Mouse (Mus musculus): ENCODE data around the gene Mpdz. TPM values are rescaled to one million over a fixed set of nuclear protein-coding genes. Genes with fewer than 3 reads are reported as not detected.

Mpdz gene
- total and polyA plus RNA-seq, 3 experiments, result 15.9 to 101 (median 95.2) TPM

DNA sequence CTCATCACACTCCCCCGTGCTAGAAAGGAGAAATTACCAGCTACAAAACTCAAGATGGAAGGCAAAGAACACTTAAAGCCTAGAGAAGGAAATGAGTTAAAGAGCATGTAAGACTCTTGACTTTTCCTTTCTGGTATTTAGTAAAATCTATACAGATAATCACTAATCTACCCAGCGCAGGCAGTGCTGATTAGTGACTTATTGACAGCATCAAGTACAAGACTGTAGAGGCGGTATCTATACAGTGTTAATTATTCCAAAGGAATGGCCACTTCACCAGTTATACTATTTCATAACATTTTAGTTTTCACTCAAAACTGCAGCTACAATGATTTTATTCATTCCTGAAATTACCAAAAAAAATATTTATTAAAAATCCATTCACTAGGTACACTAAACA, 49.7 kb downstream of the Mpdz start:
- no peak for DNase-seq

DNA sequence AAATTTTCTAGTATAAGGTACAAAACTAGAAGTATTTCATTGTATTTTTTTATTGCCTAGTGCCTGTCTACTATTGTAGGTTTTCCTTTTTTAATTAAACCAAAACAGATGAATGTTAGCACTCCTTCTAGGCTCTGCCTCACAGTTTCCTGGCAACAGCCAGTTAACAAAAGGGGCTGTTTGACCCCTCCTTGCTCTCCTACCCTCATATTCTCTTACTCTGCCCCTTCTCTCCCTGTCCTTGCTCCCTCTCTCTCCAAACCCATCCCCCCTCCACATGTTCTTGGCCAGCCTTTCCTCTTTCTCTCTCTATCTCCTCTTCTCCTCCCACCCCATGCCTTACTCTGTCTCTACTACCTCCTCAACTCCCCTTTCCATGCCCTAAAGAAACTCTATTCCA, 53.4 kb downstream of the Mpdz start:
- no peak for DNase-seq

DNA sequence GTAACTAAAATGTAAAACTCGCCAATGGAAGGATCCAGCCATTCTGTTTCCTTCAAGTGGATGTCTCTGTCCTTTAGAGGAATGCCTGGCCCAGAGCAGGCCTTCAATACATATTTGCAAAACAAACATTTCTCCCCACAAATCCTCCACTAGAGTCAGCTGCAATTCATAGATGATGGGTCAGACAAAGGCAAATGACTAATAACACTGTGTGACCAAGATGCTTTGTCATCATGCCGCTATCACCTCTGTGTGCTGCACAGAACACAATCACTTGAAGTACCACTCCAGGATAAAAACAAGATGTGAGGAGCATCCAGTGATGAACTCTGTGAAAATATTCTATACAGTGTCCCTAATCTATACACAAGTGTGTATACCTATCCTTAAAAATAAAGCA, 55.0 kb downstream of the Mpdz start:
- DNase-seq, result peak; percentile 52

DNA sequence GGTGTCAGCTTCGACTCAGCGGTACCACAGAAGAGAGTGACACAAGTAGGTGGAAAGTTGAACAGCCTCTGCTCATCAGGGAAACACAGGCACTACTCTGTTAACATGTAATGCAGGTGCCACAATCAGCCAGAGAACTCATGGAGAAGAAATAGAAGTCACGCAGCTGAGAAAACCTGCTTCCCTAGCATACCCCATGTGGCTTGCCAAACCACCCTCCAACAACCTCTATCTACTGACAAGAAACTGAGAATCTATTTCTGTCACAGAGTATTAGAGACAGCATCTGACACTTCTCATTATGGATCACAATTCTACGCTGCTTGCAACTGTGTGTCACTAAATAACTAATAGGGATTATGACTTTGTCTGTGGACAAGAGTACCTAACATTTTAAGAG, 70.3 kb downstream of the Mpdz start:
- no peak for DNase-seq

DNA sequence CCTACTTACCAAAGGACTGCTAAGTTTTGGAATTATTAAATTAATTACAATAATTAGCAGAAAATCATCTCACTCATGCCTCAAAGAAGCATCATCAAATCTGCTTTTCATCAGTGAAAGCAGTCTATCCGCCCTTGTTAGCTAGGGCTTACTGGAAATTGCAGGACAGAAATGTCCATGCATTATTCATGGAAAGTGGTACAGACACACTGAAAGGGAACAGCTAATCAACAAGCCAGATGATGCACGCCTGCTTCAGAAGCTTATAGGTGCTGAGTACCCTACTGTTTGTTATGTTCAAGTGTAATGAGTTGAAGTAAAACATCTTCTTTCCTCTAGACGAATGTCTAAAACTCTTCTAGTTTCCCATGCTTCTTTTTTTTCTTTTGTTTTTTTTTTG, 91.2 kb downstream of the Mpdz start:
- no peak for DNase-seq

DNA sequence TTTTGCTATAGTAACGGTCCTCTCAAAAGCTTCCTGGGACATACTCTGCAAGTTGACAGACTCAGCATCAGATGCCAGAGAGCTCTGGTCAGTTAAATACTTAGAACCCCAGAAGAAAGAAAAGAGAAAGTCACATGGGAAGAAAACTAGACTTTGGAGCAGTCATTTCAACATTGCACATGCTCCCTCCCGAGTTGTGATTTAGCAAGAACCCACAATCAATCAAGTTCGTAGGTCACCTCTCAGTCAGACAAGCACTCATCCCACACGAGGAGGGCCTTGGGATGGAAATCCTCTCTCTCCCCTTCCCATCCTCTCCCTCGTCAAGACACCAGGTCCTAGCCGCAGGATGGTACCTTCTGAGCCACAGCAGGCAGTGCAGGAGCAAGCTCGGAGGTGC, 94.0 kb downstream of the Mpdz start:
- peak; percentile 20 for DNase-seq

DNA sequence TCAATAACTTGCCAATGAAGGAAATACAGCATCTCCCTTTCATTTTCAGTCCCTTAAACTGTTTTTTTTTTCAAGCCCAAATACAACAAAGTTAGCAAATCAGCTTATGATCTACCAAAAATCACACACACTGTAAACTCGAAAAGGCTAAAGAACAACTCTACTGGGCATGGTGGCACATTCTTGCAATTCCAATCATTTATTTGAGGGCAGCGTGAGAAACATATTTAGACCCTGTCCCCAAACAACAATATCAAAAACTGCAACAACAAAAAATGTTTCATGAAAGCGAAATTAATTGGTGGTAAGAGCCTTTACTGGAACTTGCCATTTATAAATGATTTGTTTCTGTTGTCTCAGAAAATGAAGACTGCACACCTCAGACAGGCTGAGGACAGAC, 97.5 kb downstream of the Mpdz start:
- no peak for DNase-seq

DNA sequence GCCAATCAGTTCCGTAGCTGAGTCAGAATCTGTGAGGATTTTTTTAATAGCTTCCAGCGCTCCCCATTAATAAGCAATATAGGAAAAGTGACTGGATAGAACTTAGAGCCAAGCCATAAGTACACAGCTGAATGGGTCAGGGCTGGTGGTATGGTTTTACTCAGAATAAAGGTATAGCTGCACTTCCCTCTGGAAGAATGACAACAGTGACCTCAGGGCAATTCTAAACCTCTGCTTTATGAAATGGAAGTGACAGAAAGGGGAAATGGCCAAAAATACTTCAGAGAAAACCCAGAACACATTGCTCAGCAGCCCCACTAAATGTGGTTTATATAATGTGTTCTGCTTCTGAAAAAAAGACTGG, 109.0 kb downstream of the Mpdz start:
- DNase-seq, result no peak

DNA sequence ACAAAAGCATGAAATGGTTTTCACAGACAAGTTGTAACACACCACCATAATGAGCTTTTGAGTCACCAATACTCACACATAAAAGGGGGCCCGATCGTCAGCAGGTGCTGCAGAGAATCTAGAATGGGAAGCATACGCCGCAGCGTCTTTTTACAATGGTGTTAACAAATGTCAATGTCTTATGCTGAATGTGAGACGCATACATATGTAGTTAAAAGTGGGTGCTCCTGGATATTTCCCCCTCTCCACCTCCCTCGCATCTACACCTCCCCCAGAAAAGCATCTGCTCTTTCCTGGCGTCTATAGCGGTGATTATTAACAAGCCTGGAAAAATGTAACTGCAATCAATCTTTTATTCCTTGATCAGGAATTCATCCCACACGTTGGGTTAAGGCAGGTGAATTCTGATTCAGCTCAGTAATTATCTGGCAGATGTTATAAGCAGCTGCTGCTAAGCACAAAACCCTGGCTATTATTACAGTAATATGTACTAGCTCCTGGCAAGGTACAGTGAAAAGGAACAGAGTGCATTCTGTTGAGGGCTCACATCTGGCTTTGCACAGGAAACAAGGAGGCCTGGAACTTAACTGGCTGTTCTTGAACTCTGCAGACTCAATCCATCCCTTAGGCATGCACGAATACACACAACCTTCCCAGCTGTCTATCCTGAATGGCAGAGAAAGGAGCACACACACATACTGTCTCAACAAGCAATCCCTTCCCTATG, 109.6 kb downstream of the Mpdz start:
- no peak for DNase-seq

DNA sequence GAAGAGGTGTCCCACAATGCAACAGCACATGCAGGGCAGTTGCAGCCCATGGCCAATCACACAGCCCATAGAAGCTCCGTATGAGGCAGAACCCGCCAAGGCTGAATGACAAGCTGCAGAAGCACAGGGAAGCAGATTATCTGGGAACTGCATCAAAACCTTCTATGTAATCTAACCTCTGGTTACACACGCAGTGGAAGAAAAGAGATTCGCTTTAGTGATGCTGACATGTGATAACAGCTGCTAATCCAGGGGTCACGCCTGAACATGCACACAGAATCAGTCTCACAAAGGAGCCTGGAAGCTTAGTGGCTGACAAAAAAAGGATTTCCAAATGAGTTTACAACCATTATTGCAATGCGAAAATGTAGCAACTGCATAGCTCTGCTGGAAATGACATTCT, 110.2 kb downstream of the Mpdz start:
- no peak for DNase-seq

DNA sequence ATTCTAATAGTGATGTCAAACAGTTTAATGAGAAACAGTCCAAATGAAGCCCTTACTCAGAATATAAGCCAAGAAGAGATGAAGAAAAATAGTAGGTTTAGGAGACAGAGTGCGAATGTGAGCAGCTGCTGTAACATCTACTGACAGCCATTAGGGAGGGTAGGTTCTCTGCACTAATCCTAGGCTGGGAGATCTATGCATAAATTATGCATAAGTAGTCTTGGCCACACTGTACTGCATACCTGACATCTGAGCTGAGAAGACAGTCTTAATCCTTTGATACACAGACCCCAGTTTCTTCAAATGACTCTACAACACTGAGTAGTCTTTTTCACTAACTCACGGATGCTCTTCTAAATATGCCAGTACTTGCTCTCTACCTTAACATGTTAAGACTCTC, 114.9 kb downstream of the Mpdz start:
- no peak for DNase-seq

DNA sequence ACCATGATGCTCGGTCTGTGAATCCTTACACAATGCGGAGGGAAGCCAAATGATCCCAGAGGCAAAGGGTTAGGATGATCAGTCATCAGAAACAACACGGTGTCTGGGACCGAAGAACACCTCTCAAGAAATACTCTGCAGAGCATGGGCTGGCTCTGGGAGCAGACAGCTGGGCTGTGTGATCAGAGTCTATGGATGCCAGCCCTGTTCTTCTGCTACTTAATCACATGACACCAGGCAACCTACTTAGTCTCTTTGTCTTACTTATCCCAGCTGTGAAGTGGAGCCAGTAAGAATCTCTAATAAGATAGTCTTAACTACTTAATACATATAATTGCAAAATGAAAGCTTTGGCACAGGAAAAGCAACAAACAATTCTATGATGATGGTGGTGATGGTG, 118.8 kb downstream of the Mpdz start:
- no peak for DNase-seq

DNA sequence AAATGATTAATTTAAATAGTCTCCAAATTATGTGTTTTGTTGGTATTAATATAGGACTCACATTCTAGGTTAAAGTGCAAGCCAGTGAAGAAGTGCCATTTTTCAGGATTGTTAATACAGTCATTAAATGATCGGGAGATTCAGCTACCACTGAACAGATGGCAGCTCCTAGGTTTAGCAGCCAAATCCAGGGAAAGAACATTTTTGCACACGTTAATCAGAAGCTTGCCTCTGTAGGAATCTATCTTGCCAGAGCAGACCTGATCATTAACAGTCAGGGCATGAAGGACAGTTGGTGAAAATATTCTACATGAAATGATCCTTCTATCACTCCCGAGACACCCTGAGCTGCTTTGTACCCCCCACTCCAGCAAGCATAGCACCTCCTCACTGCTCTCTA, 120.4 kb downstream of the Mpdz start:
- DNase-seq, result no peak

DNA sequence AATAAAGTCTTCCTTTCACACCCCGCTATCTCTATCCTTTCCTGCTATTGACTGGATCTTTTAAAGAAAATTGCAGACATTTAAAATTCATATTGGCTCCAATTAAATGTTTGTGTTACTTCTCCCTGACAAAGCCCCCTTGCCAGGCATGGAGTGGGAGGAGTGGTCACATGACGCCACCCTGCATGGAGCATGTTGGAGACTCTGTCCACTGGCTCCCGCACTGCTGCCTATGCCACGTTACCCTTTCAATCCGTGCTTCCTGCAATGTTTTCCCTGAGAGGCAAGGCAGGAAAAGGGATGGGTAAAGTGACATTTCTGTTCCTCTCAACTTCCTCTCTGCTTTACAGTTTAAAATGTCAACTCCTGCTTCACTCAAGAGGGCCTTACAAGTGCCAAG, 128.0 kb downstream of the Mpdz start:
- DNase-seq, result no peak

DNA sequence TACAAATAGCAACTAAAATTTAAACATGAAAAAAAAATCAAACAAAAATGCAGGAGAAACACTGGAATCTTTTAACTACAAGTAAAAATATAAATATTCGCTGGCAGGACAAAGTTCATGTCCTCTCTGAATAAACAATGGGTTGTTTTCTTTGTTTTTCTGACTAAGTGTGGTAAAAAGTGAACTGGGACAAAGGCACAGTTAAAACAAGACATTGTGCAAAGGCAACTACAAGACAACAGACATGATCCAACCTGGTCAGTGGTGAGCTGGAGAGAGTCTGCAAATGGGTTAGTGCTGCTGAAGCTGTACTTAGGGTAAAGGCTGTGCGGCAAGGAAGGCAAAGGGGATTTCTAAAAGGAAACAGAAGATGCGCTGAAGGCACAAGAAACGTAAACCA, 129.4 kb downstream of the Mpdz start:
- no peak for DNase-seq

DNA sequence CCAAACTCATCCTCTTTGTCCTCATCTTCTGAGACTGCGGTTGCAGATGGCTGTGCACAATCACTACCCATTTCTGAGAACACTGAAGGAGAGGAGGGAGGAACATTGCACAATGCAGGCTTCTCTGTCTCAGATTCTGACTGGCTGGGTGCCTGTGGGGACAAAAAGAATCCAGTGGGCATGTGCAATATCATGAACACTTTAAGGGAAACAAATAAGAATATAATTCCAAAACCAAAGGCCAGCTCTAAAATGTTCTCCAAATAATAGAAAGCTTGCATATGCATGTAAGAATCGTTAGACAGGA, 132.5 kb downstream of the Mpdz start:
- peak; percentile 16 for DNase-seq

DNA sequence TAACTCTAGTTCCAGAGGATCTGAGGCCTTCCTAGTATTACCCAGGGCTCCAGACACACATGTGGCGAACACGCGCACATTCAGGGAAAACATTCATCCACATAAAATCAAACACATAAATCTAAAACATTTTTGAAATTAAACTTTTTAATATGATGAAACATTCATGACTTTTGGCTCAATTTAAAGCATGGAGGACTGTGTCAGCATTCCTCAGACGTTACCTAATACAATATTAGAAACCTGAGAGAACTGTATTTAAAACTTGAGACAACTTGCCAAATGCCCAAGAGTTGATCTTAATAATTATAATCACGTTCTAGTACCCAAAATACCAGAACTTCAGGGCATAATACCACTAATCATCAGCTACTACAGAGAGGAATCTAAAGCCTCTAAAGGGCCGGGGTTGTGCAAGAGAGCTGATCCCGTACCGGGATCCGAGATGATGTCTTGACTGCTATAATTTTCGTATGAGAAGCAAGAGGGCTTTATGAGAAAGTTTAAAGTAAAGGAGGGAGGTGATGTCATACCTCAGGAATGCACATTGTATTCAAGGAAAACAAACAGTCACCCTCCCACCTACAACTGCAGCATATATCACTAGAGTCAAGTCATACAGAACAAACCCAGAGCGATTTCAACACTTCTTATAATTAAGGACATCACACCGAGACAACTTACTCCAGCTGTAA, 133.0 kb downstream of the Mpdz start:
- DNase-seq, result no peak

DNA sequence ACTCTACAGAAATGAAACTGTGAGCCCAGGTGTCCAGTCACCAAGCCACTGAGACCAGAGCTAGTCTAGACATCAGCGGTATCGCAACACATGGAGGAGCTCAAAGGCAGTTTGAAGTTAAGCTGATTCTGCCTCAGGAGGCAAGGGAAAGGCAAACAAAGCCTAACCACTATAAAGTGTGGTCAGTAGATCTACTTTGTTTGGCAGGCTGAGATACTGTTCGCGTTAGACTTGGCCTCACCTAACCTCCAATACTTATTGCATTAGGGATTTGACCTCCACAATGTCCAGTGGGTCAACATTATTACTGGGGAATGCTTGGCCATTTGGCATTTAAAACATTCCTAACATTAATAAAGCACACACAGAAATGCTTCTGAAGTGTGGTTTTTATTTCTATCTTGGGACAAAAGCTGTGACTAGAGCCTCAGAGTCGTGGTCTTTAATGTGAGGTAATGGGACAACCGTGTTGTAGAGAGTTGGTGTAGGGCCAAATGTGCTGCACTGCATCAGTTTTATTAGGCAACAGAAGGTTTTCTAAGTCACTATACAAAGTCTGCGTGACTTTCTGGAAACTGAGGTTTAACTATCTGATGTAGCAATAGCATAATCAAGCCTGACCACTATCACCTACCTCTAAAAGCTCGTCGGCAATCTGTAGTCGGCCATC, 134.9 kb downstream of the Mpdz start:
- DNase-seq, result no peak

DNA sequence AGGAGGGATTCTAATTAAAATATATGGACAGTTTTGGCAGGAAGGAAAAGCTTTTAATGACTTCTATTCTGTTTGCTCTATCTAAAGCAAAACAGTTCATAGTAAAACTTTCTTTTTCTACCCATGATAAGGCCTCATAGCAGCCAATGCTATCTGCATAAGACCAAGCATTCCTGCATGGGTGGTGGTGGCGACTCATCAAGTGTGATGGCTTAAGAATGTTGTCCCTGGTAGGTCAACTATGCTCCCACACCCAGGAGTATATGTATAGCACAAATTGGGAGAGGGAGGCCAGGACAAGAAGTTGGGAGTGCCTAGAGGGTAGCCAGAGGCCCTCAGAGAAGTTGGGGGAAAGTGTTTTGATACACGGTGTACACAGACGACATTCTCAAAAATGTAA, 140.6 kb downstream of the Mpdz start:
- no peak for DNase-seq

DNA sequence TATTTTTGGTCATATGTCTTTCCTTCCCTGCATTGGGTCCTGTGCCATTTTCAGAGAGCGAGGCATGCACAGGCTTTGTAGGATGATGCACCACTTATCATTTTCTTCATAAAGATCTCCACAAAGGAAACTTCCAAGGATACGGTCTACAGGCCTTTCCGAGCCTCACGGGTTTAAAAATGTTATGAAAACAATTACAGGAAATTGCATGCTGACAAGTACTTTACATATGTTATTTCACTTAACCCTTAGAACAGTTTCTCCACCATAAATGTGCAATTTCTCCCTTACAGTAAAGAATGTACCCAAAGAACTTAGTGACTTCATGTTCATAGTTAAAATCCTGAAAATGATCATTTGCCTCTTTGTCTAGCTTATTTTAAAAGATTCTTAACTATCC, 144.2 kb downstream of the Mpdz start:
- no peak for DNase-seq

DNA sequence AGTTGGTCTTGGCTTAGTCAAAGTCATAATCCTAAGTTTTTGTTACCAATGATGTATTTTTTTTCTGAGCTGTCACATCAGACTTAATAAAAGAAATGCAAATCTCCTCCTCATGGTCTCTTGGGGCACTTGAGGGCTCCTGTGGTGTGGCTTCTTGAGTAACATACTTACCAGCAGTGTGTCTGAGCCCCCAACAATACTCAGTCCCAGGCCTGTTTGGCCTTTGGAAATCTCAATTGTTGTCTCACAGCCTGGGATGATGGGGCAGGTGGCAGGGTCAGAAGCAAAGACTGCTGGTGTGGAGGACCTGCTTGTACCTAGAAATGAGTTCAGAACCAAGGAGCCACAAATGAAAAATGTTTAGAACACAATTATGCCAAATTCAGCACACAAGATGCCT, 149.3 kb downstream of the Mpdz start:
- no peak for DNase-seq

DNA sequence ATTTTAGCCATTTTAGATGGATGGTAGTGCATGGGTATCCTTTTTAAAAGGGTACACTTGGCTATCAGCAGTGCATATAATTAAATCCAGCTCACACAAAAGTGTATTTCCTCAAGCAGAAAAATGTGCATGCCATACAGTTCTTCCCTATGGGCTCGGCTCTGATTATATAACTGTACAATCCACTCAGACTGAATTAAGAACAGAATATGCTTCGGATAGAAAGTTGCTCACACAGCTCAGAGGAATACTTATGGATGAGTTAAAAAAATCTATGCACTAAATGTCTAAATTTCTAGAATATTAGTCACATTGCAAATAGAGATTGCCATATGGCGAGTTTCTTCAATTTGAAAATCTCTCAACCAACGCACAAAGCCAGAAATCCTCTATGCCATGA, 157.1 kb downstream of the Mpdz start:
- DNase-seq, result no peak

DNA sequence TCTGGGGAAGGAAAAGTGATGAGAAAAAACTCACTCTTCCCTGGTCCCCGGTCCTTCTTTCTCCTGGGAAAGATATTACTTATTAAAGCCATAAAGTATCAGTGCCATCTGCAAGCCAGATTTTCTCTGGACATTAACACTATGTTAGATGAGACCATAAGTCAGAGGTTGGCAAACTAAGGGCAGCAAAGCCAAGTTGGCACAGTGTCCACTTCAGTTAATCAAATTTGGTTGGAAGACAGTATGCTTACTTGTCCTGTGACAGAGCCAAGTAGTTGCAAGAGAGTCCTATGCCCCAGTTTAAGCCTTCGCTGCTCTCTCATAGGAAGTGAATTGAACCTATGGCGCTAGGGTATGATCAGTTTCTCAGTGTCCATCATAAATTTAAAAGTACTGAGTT, 159.0 kb downstream of the Mpdz start:
- peak; percentile 40 for DNase-seq

DNA sequence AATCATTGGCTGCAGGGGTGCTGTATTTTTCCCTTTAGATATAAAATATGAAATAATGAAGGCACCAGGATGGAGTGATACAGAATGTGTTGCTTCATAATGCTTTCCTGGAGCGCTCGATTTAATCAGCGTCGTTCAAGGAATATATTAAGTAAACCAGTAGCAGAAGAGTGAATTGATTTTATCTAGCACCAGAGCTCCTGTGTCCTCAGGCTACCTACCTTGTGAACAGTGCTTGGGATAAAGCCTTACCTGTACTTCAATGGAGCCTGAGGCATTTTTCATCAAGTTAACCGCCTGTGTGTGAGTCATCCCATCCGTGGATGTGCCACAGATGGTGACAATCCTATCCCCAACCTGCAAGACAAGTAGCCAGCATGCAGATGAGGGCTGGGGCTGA, 159.5 kb downstream of the Mpdz start:
- no peak for DNase-seq
